Mouse (Mus musculus) neural tube, embryonic 13.5 days (tissue): ENCODE data around the gene Agfg1. TPM values are rescaled to one million over a fixed set of nuclear protein-coding genes. Genes with fewer than 3 reads are reported as not detected.

ENCODE experiments used
- ATAC-seq: fragments of 200-750 bp; cut with Nextera tagmentation; 2 replicates; pipeline ENCODE4 v1.8.0; 2017; ENCODE audit warnings: low read depth, mild to moderate bottlenecking, moderate TSS enrichment, moderate library complexity
- H3K27ac ChIP-seq: fragments of 300-500 bp; sonication (generic); replicated peaks from 2 replicates; pipeline ENCODE4 v1.5.1; 2015; ENCODE audit warnings: moderate library complexity, mild to moderate bottlenecking, inconsistent platforms
- H3K27me3 ChIP-seq: fragments of 300-500 bp; sonication (generic); 2 replicates; pipeline ENCODE4 v1.6.1; 2015; ENCODE audit warnings: mild to moderate bottlenecking, inconsistent platforms
- H3K36me3 ChIP-seq: fragments of 300-500 bp; sonication (generic); 2 replicates; pipeline ENCODE4 v1.6.1; 2015; ENCODE audit warnings: mild to moderate bottlenecking, inconsistent platforms
- H3K4me1 ChIP-seq: fragments of 300-500 bp; sonication (generic); replicated peaks from 2 replicates; pipeline ENCODE4 v1.6.1; 2015; ENCODE audit warnings: inconsistent platforms
- H3K4me2 ChIP-seq: fragments of 300-500 bp; sonication (generic); 2 replicates; pipeline ENCODE4 v1.6.1; 2015; ENCODE audit warnings: inconsistent platforms, mild to moderate bottlenecking, moderate library complexity
- H3K4me3 ChIP-seq: fragments of 300-500 bp; sonication (generic); 2 replicates; pipeline ENCODE4 v1.5.1; 2015; ENCODE audit warnings: mild to moderate bottlenecking, inconsistent platforms
- H3K9ac ChIP-seq: fragments of 300-500 bp; sonication (generic); 2 replicates; pipeline ENCODE4 v1.6.1; 2015; ENCODE audit warnings: moderate library complexity, mild to moderate bottlenecking, inconsistent platforms
- H3K9me3 ChIP-seq: fragments of 300-500 bp; sonication (generic); 2 replicates; pipeline ENCODE4 v1.6.1; 2016; ENCODE audit warnings: inconsistent platforms
- WGBS: fragments of 180-500 bp; shearing (Covaris S2); methylation state at CpG from one replicate; pipeline ENCODE4 v1.1.7; 2015; 5-methylcytosine and 5-hydroxymethylcytosine counted together
- polyA plus RNA-seq: library from polyadenylated mRNA; unstranded; fragments of >200 nt; fragmentation: Nextera tagmentation; extraction: Ambion mirVana; gene quantifications from 2 replicates; pipeline ENCODE4 v1.2.1, GENCODE M21; 2015

Agfg1 gene
- polyA plus RNA-seq, 1 experiment from 2014 or later: 36.9 TPM

- no peaks in the 10 kb centered on the region for H3K4me1 ChIP-seq
- H3K9ac ChIP-seq: no peak overlapping the region
- ATAC-seq: no peak
- H3K4me2 ChIP-seq: no peak overlapping the region
- H3K27ac ChIP-seq: no peak overlapping the region
- no peaks in the 10 kb centered on the region for H3K36me3 ChIP-seq
- H3K27me3 ChIP-seq: no peaks in the 10 kb centered on the region
- H3K4me3 ChIP-seq: no peak overlapping the region
- WGBS: 90% methylated on average over 1 of the region's 1 CpGs
- H3K9me3 ChIP-seq: no peaks in the 10 kb centered on the region
Observed at GRCm38 (mm10) chr1:82804059-82804458, 35.2 kb upstream of the Agfg1 start.

- no peaks in the 10 kb centered on the region for H3K4me1 ChIP-seq
- H3K27ac ChIP-seq: no peak overlapping the region
- H3K4me3 ChIP-seq: no peak overlapping the region
- H3K9ac ChIP-seq: no peak overlapping the region
- H3K9me3 ChIP-seq: no peaks in the 10 kb centered on the region
- H3K27me3 ChIP-seq: no peaks in the 10 kb centered on the region
- no peak for ATAC-seq
- WGBS: 79% methylated on average over 8 of the region's 8 CpGs
- no peaks in the 10 kb centered on the region for H3K36me3 ChIP-seq
- H3K4me2 ChIP-seq: no peak overlapping the region
Observed at GRCm38 (mm10) chr1:82806391-82806790, 32.9 kb upstream of the Agfg1 start.

DNA sequence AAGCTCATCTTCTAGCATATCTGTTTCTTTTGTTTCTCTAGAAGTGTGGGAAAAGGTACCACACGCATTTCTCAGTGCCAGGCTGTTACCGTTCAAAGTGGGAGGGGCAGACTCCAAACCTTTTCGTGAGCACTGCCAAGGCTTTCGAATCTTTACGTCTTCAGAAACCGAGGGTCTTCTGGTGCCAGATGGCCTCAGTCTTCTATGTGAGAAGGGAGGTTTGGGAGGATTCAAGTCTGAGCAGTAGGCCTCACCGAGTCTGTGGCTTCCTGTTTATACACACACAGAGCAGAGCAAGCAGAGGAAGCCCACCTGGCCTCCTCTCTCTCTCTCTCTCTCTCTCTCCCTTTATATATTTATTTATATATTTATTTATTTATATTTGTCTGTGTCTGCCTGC lies 32.1 kb upstream of the Agfg1 start:
- H3K4me3 ChIP-seq: no peak overlapping the region
- H3K9me3 ChIP-seq: no peaks in the 10 kb centered on the region
- H3K27ac ChIP-seq: no peak overlapping the region
- ATAC-seq: no peak
- no peaks in the 10 kb centered on the region for H3K4me1 ChIP-seq
- no peak overlapping the region for H3K4me2 ChIP-seq
- H3K36me3 ChIP-seq: no peaks in the 10 kb centered on the region
- H3K27me3 ChIP-seq: no peaks in the 10 kb centered on the region
- no peak overlapping the region for H3K9ac ChIP-seq
- WGBS: 86% methylated on average over 7 of the region's 7 CpGs

DNA sequence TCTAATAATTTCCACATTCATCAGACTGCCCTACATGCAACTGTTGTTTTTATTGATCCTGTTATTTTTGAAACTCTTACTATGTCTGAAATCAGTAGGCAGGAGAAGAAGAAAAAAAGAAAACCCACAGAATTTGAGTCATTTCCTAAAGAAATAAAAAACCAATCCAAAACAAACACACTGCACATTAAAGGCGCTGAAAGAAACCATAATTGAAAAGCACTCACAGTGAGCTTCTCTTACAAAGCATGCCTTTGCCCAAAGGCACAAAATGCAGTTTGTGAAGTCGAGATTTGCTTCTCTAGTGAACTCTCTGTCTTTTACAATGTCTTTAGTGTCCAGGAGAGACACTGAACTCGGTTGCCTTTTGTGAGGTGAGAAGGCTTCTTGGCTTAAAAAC lies 30.7 kb upstream of the Agfg1 start:
- H3K27ac ChIP-seq: 0 out of 2 replicates have a peak overlapping the region, but pooled peaks have one; percentile 23
- 63% methylated on average over 3 of the region's 3 CpGs for WGBS
- no peaks in the 10 kb centered on the region for H3K4me1 ChIP-seq
- H3K9me3 ChIP-seq: no peaks in the 10 kb centered on the region
- no peaks in the 10 kb centered on the region for H3K27me3 ChIP-seq
- H3K4me2 ChIP-seq: no peak overlapping the region
- no peak for ATAC-seq
- H3K9ac ChIP-seq: no peak overlapping the region
- H3K4me3 ChIP-seq: no peak overlapping the region
- no peaks in the 10 kb centered on the region for H3K36me3 ChIP-seq

- Histone ChIP-seq H3K4me3 (no peak overlapping the region), H3K4me1 (peaks cover 4% of the 10 kb centered on the region; the same call in 1 of the 2 replicates), H3K9me3 (no peaks in the 10 kb centered on the region), H3K27me3 (no peaks in the 10 kb centered on the region), H3K36me3 (no peaks in the 10 kb centered on the region), H3K27ac (no peak overlapping the region), H3K4me2 (no peak overlapping the region), H3K9ac (no peak overlapping the region)
- WGBS: 83% methylated on average over 1 of the region's 1 CpGs
- no peak for ATAC-seq
Observed at GRCm38 (mm10) chr1:82811766-82812165, 27.5 kb upstream of the Agfg1 start.

DNA sequence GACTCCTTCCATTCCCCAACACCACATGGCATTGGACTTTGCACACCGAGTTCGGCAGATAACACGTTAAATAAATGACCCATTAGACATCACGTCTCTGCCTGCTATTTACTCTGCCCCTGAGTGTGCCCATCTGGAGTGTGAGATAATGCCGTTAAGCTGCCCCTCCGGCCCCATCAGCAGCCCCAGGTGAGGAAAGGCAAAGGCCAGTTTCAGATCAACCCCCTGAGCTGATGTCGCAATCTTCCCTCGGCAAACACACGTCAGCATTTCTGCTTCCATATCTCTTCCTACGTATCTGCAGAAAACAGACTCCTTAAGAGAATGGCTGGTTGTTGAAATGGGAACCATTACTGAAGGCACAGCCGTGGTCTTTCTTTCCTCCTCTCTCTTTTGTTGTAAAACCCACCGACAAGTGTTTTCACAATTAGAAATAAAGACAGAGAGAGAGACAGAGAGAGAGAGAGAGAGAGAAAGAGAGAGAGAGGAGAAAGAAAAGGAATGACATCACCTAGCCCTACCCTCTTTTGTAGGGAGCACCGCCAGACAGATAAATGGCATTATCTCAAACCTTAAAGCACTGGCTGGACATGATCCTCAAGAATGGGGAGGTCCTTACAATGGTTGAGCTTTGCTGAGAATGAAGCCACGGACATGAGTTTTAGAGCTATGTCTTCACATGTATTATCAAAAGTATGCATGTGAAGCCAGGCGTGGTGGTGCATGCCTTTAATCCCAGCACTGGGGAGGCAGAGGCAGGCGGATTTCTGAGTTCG lies 23.2 kb upstream of the Agfg1 start:
- no peaks in the 10 kb centered on the region for H3K27me3 ChIP-seq
- no peaks in the 10 kb centered on the region for H3K36me3 ChIP-seq
- H3K4me2 ChIP-seq: no peak overlapping the region
- ATAC-seq: no peak
- H3K4me3 ChIP-seq: no peak overlapping the region
- WGBS: 61% methylated on average over 17 of the region's 17 CpGs
- H3K9ac ChIP-seq: no peak overlapping the region
- H3K27ac ChIP-seq: no peak overlapping the region
- H3K4me1 ChIP-seq: peaks cover 12% of the 10 kb centered on the region
- H3K9me3 ChIP-seq: no peaks in the 10 kb centered on the region

- Histone ChIP-seq H3K27ac (no peak overlapping the region), H3K4me1 (peaks cover 12% of the 10 kb centered on the region), H3K36me3 (no peaks in the 10 kb centered on the region), H3K9me3 (no peaks in the 10 kb centered on the region), H3K9ac (no peak overlapping the region), H3K27me3 (no peaks in the 10 kb centered on the region), H3K4me2 (no peak overlapping the region), H3K4me3 (no peak overlapping the region)
- WGBS: 71% methylated on average over 10 of the region's 10 CpGs
- no peak for ATAC-seq
Observed at GRCm38 (mm10) chr1:82819366-82819765, 19.9 kb upstream of the Agfg1 start.

DNA sequence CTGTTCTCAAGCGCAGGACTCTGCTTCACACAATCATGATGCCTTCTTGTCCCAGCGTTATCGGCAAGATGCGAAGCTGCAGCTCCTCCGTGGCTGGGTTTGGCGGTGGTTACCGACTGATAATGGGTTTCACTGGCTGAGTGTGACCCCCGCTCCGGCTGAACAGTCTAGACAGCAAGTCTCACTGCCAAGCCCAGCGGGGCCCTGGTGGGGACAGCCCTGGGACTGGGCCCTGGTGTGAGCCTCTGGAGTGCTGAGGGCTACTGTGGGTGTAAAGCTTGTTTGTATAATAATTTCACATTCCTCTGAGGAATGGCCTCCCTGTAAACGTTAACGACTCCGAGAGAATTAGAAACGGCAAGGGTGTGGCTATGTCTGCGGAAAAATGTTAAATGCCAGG lies 19.1 kb upstream of the Agfg1 start:
- 70% methylated on average over 15 of the region's 15 CpGs for WGBS
- Histone ChIP-seq H3K27ac (no peak overlapping the region), H3K9me3 (no peaks in the 10 kb centered on the region), H3K4me1 (peaks cover 12% of the 10 kb centered on the region), H3K36me3 (no peaks in the 10 kb centered on the region), H3K9ac (no peak overlapping the region), H3K27me3 (no peaks in the 10 kb centered on the region), H3K4me3 (no peak overlapping the region), H3K4me2 (no peak overlapping the region)
- no peak for ATAC-seq

GRCm38 (mm10) chr1:82820626-82821186 lies 18.6 kb upstream of the Agfg1 start:
- no peaks in the 10 kb centered on the region for H3K27me3 ChIP-seq
- WGBS: 75% methylated on average over 3 of the region's 3 CpGs
- ATAC-seq: no peak

DNA sequence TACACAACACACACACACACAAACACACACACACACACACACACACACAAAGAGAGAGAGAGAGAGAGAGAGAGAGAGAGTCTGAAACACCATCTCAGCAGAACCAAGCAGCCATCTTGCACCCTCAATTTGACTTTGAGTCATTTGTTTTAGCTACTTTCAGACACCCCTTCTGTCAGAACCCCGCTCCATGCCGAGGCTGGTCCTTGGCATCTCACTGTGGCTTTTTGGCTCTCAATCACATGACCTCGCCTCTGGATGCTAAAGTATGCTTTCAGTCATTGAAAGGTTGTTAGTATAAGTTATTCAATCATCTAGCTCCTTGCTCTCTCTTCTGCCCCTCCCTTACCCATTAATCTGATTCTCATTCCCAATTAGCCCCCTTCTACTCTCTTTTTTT lies 17.4 kb upstream of the Agfg1 start:
- H3K9me3 ChIP-seq: no peaks in the 10 kb centered on the region
- H3K4me3 ChIP-seq: no peak overlapping the region
- no peaks in the 10 kb centered on the region for H3K36me3 ChIP-seq
- H3K4me2 ChIP-seq: no peak overlapping the region
- no peak overlapping the region for H3K9ac ChIP-seq
- no peak for ATAC-seq
- no peak overlapping the region for H3K27ac ChIP-seq
- WGBS: 83% methylated on average over 3 of the region's 3 CpGs
- no peaks in the 10 kb centered on the region for H3K27me3 ChIP-seq
- H3K4me1 ChIP-seq: peaks cover 8% of the 10 kb centered on the region

More at GRCm38 (mm10) chr1:82820626-82821186, 18.6 kb upstream of the Agfg1 start:
- Histone ChIP-seq H3K9ac (no peak overlapping the region), H3K4me3 (no peak overlapping the region), H3K9me3 (no peaks in the 10 kb centered on the region), H3K4me1 (peaks cover 12% of the 10 kb centered on the region), H3K4me2 (no peak overlapping the region), H3K27ac (no peak overlapping the region), H3K36me3 (no peaks in the 10 kb centered on the region)

DNA sequence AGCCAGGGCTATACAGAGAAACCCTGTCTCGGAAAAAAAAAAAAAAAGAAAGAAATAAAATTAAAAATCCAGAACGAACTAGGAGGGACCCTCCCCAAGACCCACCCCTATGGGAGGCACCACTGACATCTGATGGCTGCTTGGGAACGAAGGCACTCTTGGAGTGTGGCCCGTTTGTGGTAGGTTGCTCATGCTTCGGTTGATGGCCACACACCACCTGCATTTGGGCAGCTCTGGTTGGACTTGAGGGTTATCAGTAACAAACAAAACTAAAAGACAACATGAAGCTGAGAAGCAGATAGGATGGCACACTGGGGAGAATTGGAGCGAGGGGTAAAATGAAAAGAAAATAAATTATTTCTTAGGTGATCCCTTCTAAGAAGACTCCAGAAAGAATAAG lies 15.1 kb upstream of the Agfg1 start:
- no peaks in the 10 kb centered on the region for H3K9me3 ChIP-seq
- no peaks in the 10 kb centered on the region for H3K36me3 ChIP-seq
- H3K4me3 ChIP-seq: no peak overlapping the region
- peaks cover 5% of the 10 kb centered on the region for H3K4me1 ChIP-seq
- no peak overlapping the region for H3K9ac ChIP-seq
- no peak overlapping the region for H3K4me2 ChIP-seq
- no peak overlapping the region for H3K27ac ChIP-seq
- 85% methylated on average over 6 of the region's 6 CpGs for WGBS
- no peaks in the 10 kb centered on the region for H3K27me3 ChIP-seq
- no peak for ATAC-seq

GRCm38 (mm10) chr1:82825256-82825655 lies 14.0 kb upstream of the Agfg1 start:
- H3K27me3 ChIP-seq: no peaks in the 10 kb centered on the region
- H3K27ac ChIP-seq: no peak overlapping the region
- no peaks in the 10 kb centered on the region for H3K9me3 ChIP-seq
- no peaks in the 10 kb centered on the region for H3K36me3 ChIP-seq
- WGBS: 89% methylated on average over 2 of the region's 2 CpGs
- H3K9ac ChIP-seq: no peak overlapping the region
- no peak overlapping the region for H3K4me3 ChIP-seq
- H3K4me1 ChIP-seq: peaks cover 2% of the 10 kb centered on the region
- no peak for ATAC-seq
- H3K4me2 ChIP-seq: no peak overlapping the region

DNA sequence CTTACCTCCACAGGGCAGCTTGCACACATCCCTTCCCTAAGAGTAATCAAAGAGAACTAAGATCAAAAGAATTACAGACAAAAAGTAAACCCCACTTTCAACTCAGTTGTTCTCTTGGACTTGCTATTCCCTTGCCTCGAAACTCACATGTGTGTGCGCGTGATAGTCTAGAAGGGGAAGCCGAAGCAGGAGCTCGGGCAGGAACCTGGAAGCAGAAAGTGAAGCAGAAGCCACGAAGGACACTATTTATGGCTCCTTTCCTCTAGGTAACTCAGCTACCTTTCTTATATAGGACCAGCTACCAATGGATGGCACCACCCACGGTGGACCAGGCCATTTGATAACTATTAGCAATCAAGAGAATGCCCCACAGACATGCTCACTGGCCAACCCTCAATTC lies 13.5 kb upstream of the Agfg1 start:
- Histone ChIP-seq H3K9ac (no peak overlapping the region), H3K27ac (no peak overlapping the region), H3K27me3 (no peaks in the 10 kb centered on the region), H3K4me1 (no peaks in the 10 kb centered on the region), H3K4me2 (no peak overlapping the region), H3K36me3 (no peaks in the 10 kb centered on the region), H3K4me3 (no peak overlapping the region), H3K9me3 (no peaks in the 10 kb centered on the region)
- ATAC-seq: no peak
- 92% methylated on average over 7 of the region's 7 CpGs for WGBS
